Mouse (Mus musculus) cerebellum, adult 9-10 months (tissue): ENCODE data around the gene Nr1i3.

Experiments
- DNase-seq: peaks from one replicate; pipeline ENCODE4 v3.0.0; 2022

Nr1i3 gene

DNA sequence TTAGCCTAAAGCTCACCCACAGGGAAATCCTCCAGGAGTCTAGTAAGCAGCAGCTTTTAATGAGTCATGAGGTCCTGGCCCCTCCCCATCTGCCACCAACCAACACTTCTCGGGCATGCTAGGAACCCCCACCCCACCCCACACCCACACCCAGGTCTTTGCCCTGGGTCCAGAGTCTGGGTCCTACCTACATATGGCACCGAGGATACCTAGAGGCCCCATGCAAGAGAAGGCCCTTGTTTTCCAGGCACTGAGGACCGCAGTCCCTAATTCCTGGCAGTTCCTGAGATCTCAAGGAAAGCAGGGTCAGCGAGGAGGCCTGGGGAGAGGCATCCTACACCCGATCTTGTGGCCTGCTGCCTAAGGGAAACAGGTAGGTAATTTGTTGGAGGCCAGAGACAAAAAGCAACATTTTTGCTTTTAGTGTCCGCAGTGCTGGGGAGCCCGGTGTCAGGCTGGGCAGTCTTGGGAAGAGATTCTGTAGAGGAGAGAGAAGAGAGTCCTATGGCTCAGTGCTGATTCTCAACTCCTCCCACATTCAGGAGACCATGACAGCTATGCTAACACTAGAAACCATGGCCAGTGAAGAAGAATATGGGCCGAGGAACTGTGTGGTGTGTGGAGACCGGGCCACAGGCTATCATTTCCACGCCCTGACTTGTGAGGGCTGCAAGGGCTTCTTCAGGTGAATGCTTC lies at the start of gene Nr1i3:
Nr1i3 (plus strand) TSS at position 170 of the 696 bp plus-strand sequence.
- DNase-seq, result no peak

DNA sequence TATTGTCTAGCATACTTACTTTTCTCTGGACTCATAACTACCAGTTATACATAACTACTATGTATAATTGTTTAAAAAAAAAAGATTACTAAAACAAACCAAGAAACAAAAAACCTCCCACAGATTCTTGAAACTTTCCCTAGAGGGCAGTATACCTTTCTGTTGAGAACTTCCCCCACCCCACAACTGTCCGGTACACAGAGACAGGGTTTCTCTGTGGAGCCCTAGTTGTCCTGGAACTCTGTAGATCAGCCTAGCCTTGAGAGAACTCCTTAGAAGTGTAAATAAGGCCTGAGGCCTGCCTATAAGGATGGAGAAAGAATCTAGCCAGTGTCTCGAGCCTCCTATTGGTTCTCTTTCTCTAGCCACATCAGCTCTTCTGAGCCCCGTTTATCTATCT lies 49.5 kb upstream of the Nr1i3 start:
- DNase-seq, result no peak

- no peak for DNase-seq
These were observed 48.0 kb upstream of the Nr1i3 start for GRCm38 (mm10) chr1:171165629-171166345.

- no peak for DNase-seq
These were observed 44.9 kb upstream of the Nr1i3 start for GRCm38 (mm10) chr1:171168906-171169305.

GRCm38 (mm10) chr1:171169913-171170312 lies 43.9 kb upstream of the Nr1i3 start:
- no peak for DNase-seq

GRCm38 (mm10) chr1:171171138-171171537 lies 42.6 kb upstream of the Nr1i3 start:
- DNase-seq, result no peak

DNA sequence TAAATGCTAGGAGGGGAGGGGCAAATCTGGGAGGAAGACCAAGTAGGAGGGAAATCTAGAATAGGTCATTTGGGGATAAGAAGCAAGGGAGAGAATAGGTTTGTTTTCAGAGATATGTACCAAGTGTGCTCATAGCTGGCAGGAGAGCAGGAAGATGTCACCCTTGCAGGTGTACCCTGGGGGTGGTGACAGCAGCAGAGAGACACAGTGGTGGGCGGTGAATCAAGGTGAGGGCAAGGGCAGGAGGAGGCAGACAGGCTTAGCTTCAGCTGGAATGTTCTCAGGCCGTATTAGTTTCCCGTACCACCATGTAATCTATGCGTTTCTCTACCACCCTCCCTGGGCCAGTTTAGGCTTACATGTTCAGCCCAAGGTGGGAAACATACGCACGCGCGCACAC lies 41.0 kb upstream of the Nr1i3 start:
- no peak for DNase-seq

GRCm38 (mm10) chr1:171179487-171180171 lies 34.1 kb upstream of the Nr1i3 start:
- no peak for DNase-seq

GRCm38 (mm10) chr1:171183025-171183424 lies 30.7 kb upstream of the Nr1i3 start:
- DNase-seq, result no peak

- DNase-seq, result no peak
These were observed 30.1 kb upstream of the Nr1i3 start for GRCm38 (mm10) chr1:171183620-171184019.

DNA sequence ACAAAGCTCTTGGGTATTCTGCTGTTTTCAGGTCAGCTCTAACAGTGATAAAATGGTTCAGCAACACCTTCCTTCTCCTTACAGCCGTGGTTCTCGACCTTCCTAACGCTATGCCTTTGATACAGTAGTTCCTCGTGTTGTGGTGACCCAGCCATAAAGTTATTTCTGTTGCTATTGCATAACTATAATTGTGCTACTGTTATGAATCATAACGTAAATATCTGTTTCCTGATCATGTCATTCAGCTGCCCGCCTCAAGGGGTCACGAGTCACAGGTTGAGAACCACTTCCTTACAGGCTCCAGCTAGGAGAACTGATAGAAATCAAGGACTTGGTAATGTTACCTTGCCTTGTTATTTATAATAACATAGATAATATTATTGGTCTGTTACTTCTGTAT lies 29.5 kb upstream of the Nr1i3 start:
- no peak for DNase-seq

DNA sequence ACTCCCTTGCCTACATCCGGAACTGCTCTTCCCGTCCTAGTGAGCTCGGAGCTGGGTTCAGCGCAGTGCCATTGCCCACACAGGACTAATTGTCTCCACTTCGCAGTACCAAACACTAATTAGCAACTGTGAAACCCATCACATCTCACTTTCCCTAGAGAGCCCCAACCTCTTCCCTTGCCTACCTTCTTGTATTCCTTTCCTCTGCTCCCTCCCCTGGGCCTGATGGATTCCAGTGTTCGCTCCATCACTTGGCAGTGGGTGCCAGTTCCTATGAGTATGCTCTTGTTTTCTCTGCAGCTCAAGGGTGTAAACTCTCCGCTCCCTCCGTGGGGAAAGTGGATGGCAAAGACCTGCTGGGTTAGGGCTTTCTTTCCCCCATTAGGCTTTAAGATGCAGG lies 28.1 kb upstream of the Nr1i3 start:
- no peak for DNase-seq

GRCm38 (mm10) chr1:171187851-171188700 lies 25.7 kb upstream of the Nr1i3 start:
- DNase-seq, result no peak

- no peak for DNase-seq
These were observed 24.7 kb upstream of the Nr1i3 start for GRCm38 (mm10) chr1:171189046-171189445.

- DNase-seq, result no peak
These were observed 24.2 kb upstream of the Nr1i3 start for GRCm38 (mm10) chr1:171189476-171190114.

DNA sequence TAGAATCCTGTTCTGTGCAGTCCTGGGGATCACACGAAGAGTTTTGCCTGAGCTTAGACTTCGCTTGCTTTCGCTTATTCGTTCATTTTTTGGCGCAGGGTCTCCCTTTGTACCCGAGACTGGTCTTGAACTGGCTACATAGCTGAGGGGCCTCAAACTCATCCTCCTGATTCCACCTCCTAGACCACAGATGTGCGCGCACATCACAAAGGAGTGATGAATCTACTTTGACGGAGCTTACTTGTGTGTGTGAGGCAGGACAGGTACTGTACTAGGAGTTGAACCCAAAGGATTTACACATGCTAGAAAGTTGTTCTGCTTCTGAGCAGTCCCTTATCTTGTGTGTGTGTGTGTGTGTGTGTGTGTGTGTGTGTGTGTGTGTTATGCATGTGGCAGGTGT lies 22.9 kb upstream of the Nr1i3 start:
- DNase-seq, result no peak

DNA sequence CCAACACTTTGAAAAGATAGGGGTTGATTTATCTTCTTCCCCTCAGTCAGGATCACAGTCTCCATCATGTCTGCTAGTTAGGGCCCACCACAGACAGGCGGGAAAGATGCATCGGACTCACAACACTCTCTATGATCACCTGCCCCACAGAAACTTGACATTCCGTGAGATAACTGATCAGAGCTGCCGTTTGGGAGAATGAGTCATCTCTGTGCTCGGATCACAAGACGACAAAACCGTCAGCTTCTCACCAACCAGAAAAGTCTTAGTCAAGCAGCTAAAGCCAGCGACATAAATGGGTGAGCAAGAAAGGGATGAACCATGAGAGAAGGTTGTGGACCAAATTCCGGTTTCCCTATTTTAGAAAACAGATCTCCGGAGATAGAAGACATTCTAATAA lies 21.5 kb upstream of the Nr1i3 start:
- no peak for DNase-seq

- DNase-seq, result no peak
These were observed 20.5 kb upstream of the Nr1i3 start for GRCm38 (mm10) chr1:171193093-171193840.

DNA sequence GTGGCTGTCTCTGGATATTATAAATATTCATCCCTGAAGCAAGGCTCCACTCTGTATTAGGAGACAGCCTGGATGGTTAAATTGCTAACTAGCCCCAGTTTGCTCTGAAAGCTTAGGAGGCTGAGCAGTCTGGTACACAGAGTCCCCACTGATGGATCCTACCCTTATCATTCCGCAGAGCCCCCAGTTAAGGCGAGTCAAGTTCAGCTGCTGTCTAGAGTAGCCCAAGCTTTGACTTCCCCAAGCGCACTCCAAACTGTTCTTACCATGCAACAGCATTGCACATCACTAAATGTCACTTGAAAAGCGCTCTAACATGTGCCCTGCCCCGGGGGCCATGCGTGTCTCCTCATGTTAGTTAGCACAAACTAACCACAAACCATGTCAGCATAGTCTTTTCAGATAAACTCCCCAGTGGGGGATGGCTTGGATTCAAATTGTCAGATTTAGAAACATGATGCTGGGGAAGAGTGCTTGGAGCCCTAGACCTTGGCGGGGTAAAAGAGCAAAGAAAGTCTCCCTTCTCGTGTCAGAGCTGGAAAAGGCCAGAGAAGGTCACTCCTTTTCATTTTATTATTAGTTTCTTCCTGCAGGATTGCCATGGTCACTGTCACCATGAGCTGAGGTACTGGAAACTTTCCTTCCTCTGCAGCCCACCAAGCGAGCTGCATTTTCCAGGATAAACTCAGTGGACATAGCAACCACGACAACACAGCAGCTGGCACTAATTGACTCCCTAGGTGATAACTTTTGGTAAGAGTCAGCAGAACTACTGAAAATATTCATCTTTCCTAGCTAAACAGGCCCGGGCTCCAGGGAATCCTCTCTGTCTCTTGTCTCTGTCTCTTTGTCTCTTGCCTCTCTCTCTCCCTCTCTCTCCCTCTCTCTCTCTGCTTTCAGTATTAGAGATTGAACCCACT lies 19.6 kb upstream of the Nr1i3 start:
- DNase-seq, result no peak

DNA sequence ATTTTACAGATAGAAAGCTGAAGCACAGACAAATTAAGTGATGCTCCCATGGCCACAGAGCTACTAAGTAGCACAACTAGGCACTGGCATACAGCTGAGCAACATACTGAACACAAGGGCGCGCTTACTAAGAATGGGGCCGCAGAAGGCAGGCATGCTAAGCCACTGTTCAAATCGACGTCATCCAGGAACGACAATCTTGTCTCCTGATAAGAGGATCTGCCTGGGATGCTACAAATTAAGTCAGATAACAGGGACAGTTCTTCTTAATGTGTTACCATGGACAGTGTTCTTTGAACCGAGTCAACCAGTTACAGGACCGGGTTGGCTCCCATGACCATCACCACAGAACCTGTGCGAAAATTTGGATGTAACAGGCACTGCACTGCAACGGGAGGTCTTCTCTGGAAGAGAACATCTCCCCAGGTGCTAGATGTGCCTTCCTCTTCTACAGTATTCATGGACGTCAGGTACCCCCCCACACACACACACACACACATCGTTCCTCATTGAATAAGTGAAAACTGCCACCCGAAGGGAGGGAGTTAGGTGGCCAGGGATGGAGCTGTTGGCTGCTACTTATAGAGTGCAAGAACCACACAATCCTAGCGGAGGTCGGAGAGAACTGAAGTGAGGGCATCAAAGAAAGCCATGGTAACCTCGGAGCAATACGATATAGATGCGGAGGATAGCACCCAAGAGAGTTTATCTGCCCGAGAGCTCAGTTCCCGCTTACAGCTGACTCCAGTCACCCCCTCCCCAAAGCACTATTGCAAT lies 18.5 kb upstream of the Nr1i3 start:
- no peak for DNase-seq
